In the genomic region with DNA sequence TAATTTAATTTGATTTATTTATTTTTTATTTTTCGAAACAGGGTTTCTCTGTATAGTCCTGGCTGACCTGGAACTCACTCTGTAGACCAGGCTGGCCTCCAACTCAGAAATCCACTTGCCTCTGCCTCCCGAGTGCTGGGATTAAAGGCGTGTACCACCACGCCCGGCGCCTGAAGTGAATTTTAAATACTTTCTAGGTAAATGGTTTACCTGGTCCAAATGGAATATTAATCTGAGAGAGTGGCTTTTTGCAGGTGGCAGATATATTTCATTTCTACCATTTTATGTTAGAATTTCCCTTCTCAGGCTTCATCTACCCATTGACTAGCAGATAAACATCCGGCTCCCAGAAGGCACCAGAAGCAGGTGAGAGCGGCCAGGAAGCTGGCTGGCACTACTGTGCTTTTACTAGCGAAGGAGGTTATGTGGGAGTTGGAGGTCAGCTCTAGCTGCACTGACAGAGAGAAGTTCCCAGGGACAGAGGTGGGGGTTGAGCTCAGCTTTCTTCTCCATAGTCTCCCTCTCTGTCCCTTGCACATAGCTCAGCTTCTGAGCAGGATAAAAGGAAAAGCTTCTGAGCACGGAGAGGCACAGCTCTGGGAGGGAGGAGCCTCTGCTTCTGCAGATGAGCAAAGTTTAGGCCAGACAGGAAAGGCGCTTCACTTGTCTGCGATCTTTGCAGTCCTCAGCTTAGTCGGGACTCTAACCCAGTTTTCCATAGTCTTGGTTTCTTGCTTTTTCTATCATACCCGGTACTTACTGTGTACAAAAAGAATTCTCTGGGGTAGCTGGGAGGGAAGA, we compare ENCODE assay signal across 12 mouse cellular contexts. TPM values are rescaled to one million over a fixed set of nuclear protein-coding genes. Genes with fewer than 3 reads are reported as not detected.
DNase-seq lines count a peak whose midpoint lies in the region; ATAC-seq and TF ChIP-seq lines count a peak whose summit lies in the region.
"Had no signal": no experiment of that assay in that cellular context is flagged by ENCODE, and none has a peak within 500 bp of the region (broad histone marks: within the 10 kb centered on the region; RNA-seq: fewer than 3 reads in every experiment).

No protein-coding gene starts in this region.

- H3K4me1 ChIP-seq in liver, embryonic 13.5 days (replicated peaks) = peaks cover 49% of the 10 kb centered on the region

- no peak for TF ChIP-seq CTCF in layer of hippocampus, adult 2 months (conservative IDR thresholded peaks at IDR 0.05)

- peak overlapping the region; percentile 87; the same call in 1 of the 2 replicates for H3K27ac ChIP-seq in layer of hippocampus, adult 2 months
- no peak overlapping the region for H3K27ac ChIP-seq in liver, embryonic 13.5 days
- H3K27ac ChIP-seq: forebrain, embryonic 13.5 days; neural tube, embryonic 15.5 days had no signal

- peak overlapping the region; percentile 93 for H3K4me2 ChIP-seq in liver, embryonic 13.5 days

- no peak overlapping the region for H3K4me3 ChIP-seq in layer of hippocampus, adult 2 months
- H3K4me3 ChIP-seq in liver, embryonic 13.5 days (replicated peaks) = peak overlapping the region; percentile 92

- peak; percentile 35 for DNase-seq in CD4-positive, CD25-positive, alpha-beta regulatory T cell, adult 2 months (ENCODE audit: low read depth, low spot score)
- no peak for DNase-seq in layer of hippocampus, adult 2 months (ENCODE audit: low spot score in 2 of 2)
- no peak for DNase-seq in layer of hippocampus, adult 11-12 months (ENCODE audit: low spot score)
- DNase-seq in T-cell, adult 2 months (ENCODE audit: low spot score) = peak; percentile 51
- no peak for DNase-seq in liver, embryonic 13.5 days
- no peak for DNase-seq in testis, postnatal 14 days (ENCODE audit: low spot score)
- DNase-seq: lung, postnatal 4 days had no signal

- no peaks in the 10 kb centered on the region for H3K27me3 ChIP-seq in liver, embryonic 13.5 days
- H3K27me3 ChIP-seq: forebrain, embryonic 13.5 days; neural tube, embryonic 15.5 days had no signal

- WGBS in liver, embryonic 13.5 days (ENCODE audit: insufficient replicate concordance) = 72% methylated on average over 14 of the region's 14 CpGs

- H3K9ac ChIP-seq in liver, embryonic 13.5 days = no peak overlapping the region

- H3K9me3 ChIP-seq in liver, embryonic 13.5 days (replicated peaks) = no peaks in the 10 kb centered on the region
- H3K9me3 ChIP-seq: forebrain, embryonic 13.5 days; neural tube, embryonic 15.5 days had no signal

- H3K36me3 ChIP-seq in liver, embryonic 13.5 days = peaks cover 59% of the 10 kb centered on the region

- ATAC-seq in CD4-positive, CD25-positive, alpha-beta regulatory T cell, adult 4 months = no peak
- no peak for ATAC-seq in liver, embryonic 13.5 days (ENCODE audit: low read depth)
- ATAC-seq in activated CD4-positive, CD25-positive, alpha-beta regulatory T cell, adult 4 months = no peak
- ATAC-seq: forebrain, embryonic 13.5 days had no signal

RNA-seq across cellular contexts. Expression of a gene that starts 2.0 kb away (rescaled TPM):
- 100 to 1,000 TPM; 160 to 256 TPM for polyA plus RNA-seq in CD4-positive, CD25-positive, alpha-beta regulatory T cell, adult 4 months (2017; shearing (Covaris generic))
- total RNA-seq in layer of hippocampus, adult 2 months (2021) = 10 to 100 TPM; 65.1 to 66.2 TPM
- 42.3 and 50.5 TPM in 2 replicates for polyA plus RNA-seq in liver, embryonic 13.5 days (2015; fragmentation: Nextera tagmentation; extraction: Ambion mirVana)
- polyA plus RNA-seq in activated CD4-positive, CD25-positive, alpha-beta regulatory T cell, adult 4 months (2017; shearing (Covaris generic)) = 100 to 1,000 TPM; 128 to 138 TPM

RNA-seq across cellular contexts. Expression of a gene that starts 2.1 kb away (rescaled TPM):
- 10 to 100 TPM; 10.8 to 22.1 TPM for polyA plus RNA-seq in CD4-positive, CD25-positive, alpha-beta regulatory T cell, adult 4 months (2017; shearing (Covaris generic))
- 10 to 100 TPM; 11.0 to 12.4 TPM for total RNA-seq in layer of hippocampus, adult 2 months (2021)
- polyA plus RNA-seq in liver, embryonic 13.5 days (2015; fragmentation: Nextera tagmentation; extraction: Ambion mirVana) = 2.1 and 2.5 TPM in 2 replicates
- 10 to 100 TPM in 1 of 2 experiments, 1 to 10 TPM in 1; 6.4 to 11.5 TPM for polyA plus RNA-seq in activated CD4-positive, CD25-positive, alpha-beta regulatory T cell, adult 4 months (2017; shearing (Covaris generic))

RNA-seq across cellular contexts. Expression of a gene that starts 15.4 kb away (rescaled TPM):
- under 1 TPM; 0.23 to 0.38 TPM for polyA plus RNA-seq in CD4-positive, CD25-positive, alpha-beta regulatory T cell, adult 4 months (2017; shearing (Covaris generic))
- total RNA-seq in layer of hippocampus, adult 2 months (2021) = under 1 TPM in 1 of 2 experiments, not detected in 1; 0.27 TPM
- 135 and 155 TPM in 2 replicates for polyA plus RNA-seq in liver, embryonic 13.5 days (2015; fragmentation: Nextera tagmentation; extraction: Ambion mirVana)
- under 1 TPM in 1 of 2 experiments, not detected in 1; 0.24 TPM for polyA plus RNA-seq in activated CD4-positive, CD25-positive, alpha-beta regulatory T cell, adult 4 months (2017; shearing (Covaris generic))
- total RNA-seq: granulocyte monocyte progenitor cell, adult 5-6 weeks had no signal

RNA-seq across cellular contexts. Expression of a gene that starts 58.7 kb away (rescaled TPM):
- 10 to 100 TPM; 28.7 to 34.9 TPM for polyA plus RNA-seq in CD4-positive, CD25-positive, alpha-beta regulatory T cell, adult 4 months (2017; shearing (Covaris generic))
- 10 to 100 TPM; 73.9 to 75.3 TPM for total RNA-seq in layer of hippocampus, adult 2 months (2021)
- polyA plus RNA-seq in liver, embryonic 13.5 days (2015; fragmentation: Nextera tagmentation; extraction: Ambion mirVana) = 10.6 and 12.5 TPM in 2 replicates
- 10 to 100 TPM; 24.4 to 31.2 TPM for polyA plus RNA-seq in activated CD4-positive, CD25-positive, alpha-beta regulatory T cell, adult 4 months (2017; shearing (Covaris generic))

RNA-seq across cellular contexts. Expression of a gene that starts 59.0 kb away (rescaled TPM):
- 10 to 100 TPM; 16.2 to 21.4 TPM for polyA plus RNA-seq in CD4-positive, CD25-positive, alpha-beta regulatory T cell, adult 4 months (2017; shearing (Covaris generic))
- 1 to 10 TPM; 6.7 to 10.0 TPM for total RNA-seq in layer of hippocampus, adult 2 months (2021)
- polyA plus RNA-seq in liver, embryonic 13.5 days (2015; fragmentation: Nextera tagmentation; extraction: Ambion mirVana) = 8.0 and 8.5 TPM in 2 replicates
- polyA plus RNA-seq in activated CD4-positive, CD25-positive, alpha-beta regulatory T cell, adult 4 months (2017; shearing (Covaris generic)) = 10 to 100 TPM; 13.3 to 13.6 TPM

Comparison
In these comparisons a context has a peak if more than half of its experiments do, and no peak if none do; other contexts are left out.
1. DNase-seq: peak in CD4-positive, CD25-positive, alpha-beta regulatory T cell, adult 2 months (single experiment) and T-cell, adult 2 months (single experiment); none in layer of hippocampus, adult 2 months (0 of 2), layer of hippocampus, adult 11-12 months (single experiment), liver, embryonic 13.5 days (single experiment) and testis, postnatal 14 days (single experiment).
2. RNA of a gene that starts 15.4 kb away (polyA plus RNA-seq): 135 to 155 TPM in liver, embryonic 13.5 days; 0.23 to 0.38 TPM in CD4-positive, CD25-positive, alpha-beta regulatory T cell, adult 4 months and 0.24 TPM in activated CD4-positive, CD25-positive, alpha-beta regulatory T cell, adult 4 months; every median in the first group is over 10 times any median in the second.